Mouse (Mus musculus) lung, postnatal 0 days (tissue): ENCODE data around the gene Ccdc194.

ENCODE experiments used
- CTCF ChIP-seq: IDR thresholded peaks from 2 replicates; pipeline ENCODE4 v1.5.1; 2016; ENCODE audit warnings: antibody characterized with exemption, mild to moderate bottlenecking
- EP300 ChIP-seq: IDR thresholded peaks from 2 replicates; pipeline ENCODE4 v1.6.1; 2016; ENCODE audit warnings: antibody characterized with exemption, mild to moderate bottlenecking, control low read depth

- no peak for TF ChIP-seq EP300
- TF ChIP-seq CTCF, result no peak
Measured at GRCm38 (mm10) chr8:71550754-71551153, 25.2 kb upstream of the Ccdc194 start.
